Mouse (Mus musculus): Measurements from ENCODE around the gene Grm5. TPM values are rescaled to one million over a fixed set of nuclear protein-coding genes. Genes with fewer than 3 reads are reported as not detected.

Grm5 gene
- polyA plus RNA-seq, 1 experiment from 2014 or later, result 0.08 TPM

- Histone ChIP-seq H3K4me3 (replicated peaks) (no peak overlapping the region), H3K4me1 (no peaks in the 10 kb centered on the region), H3K27me3 (no peaks in the 10 kb centered on the region), H3K9ac (no peak overlapping the region), H3K27ac (replicated peaks) (no peak overlapping the region), H3K9me3 (replicated peaks) (no peaks in the 10 kb centered on the region), H3K4me2 (replicated peaks) (no peak overlapping the region), H3K36me3 (no peaks in the 10 kb centered on the region)
- no peak for ATAC-seq (ENCODE audit: insufficient number of reproducible peaks, low FRiP score, low TSS enrichment, low read depth)
- 48% methylated on average over 1 of the region's 1 CpGs for WGBS
Observed at GRCm38 (mm10) chr7:87716393-87716792, 132.4 kb downstream of the Grm5 start.

DNA sequence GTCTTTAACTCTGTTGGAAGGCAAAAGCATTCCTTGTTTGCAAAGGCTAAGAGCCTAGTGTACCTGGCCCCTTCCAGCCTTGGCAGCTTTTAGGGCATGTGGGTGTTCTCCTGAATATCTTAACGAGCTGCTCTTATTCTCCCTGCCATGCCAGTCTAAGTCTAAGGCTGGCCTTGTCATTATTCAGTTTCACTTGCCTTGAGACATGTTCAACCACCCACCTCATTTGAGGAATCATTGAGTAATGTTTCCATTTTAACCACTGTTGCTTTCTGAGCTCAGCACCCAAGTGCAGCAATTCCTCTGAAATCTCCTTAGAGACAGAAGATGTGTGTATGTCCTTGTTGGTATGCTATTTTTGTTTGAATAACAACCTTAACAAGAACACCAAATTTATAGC, 134.7 kb downstream of the Grm5 start:
- Histone ChIP-seq H3K9ac (no peak overlapping the region), H3K4me3 (replicated peaks) (no peak overlapping the region), H3K27me3 (no peaks in the 10 kb centered on the region), H3K36me3 (no peaks in the 10 kb centered on the region), H3K9me3 (replicated peaks) (no peaks in the 10 kb centered on the region), H3K4me1 (no peaks in the 10 kb centered on the region), H3K4me2 (replicated peaks) (no peak overlapping the region), H3K27ac (replicated peaks) (no peak overlapping the region)
- 67% methylated on average over 1 of the region's 1 CpGs for WGBS
- no peak for ATAC-seq (ENCODE audit: insufficient number of reproducible peaks, low FRiP score, low TSS enrichment, low read depth)

GRCm38 (mm10) chr7:87734511-87734910, 150.5 kb downstream of the Grm5 start:
- Histone ChIP-seq H3K4me2 (replicated peaks) (no peak overlapping the region), H3K4me3 (replicated peaks) (no peak overlapping the region), H3K9ac (no peak overlapping the region), H3K4me1 (no peaks in the 10 kb centered on the region), H3K27me3 (no peaks in the 10 kb centered on the region), H3K9me3 (replicated peaks) (no peaks in the 10 kb centered on the region), H3K36me3 (no peaks in the 10 kb centered on the region), H3K27ac (replicated peaks) (no peak overlapping the region)
- ATAC-seq (ENCODE audit: insufficient number of reproducible peaks, low FRiP score, low TSS enrichment, low read depth), result no peak

- no peak overlapping the region for H3K9ac ChIP-seq
- H3K9me3 ChIP-seq (replicated peaks), result no peaks in the 10 kb centered on the region
- H3K4me3 ChIP-seq (replicated peaks), result no peak overlapping the region
- H3K27ac ChIP-seq (replicated peaks), result no peak overlapping the region
- ATAC-seq (ENCODE audit: insufficient number of reproducible peaks, low FRiP score, low TSS enrichment, low read depth), result no peak
- H3K36me3 ChIP-seq, result no peaks in the 10 kb centered on the region
- no peak overlapping the region for H3K4me2 ChIP-seq (replicated peaks)
- no peaks in the 10 kb centered on the region for H3K27me3 ChIP-seq
- WGBS, result 70% methylated on average over 2 of the region's 2 CpGs
- H3K4me1 ChIP-seq, result no peaks in the 10 kb centered on the region
Observed at GRCm38 (mm10) chr7:87761945-87762344, 178.0 kb downstream of the Grm5 start.

DNA sequence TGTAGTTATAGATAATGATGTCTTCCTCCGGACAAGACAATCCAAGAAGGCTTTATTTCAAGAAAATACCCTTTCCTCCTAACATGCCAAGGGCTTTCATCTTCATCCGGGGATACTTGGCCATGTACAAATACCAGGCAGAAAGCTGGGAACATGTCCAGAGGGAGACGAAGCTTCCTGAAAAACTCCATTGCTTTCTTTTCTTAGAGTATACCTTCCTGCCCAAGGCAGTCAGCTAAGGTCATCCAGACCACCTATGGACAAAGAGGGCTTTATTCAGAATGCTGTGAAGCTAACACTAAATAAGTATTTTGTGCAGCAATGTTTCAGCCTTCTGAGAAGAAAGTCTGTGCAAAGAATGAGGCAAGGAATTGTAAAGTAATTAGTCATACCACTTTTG, 178.4 kb downstream of the Grm5 start:
- H3K9me3 ChIP-seq (replicated peaks), result no peaks in the 10 kb centered on the region
- H3K4me2 ChIP-seq (replicated peaks), result no peak overlapping the region
- ATAC-seq (ENCODE audit: insufficient number of reproducible peaks, low FRiP score, low TSS enrichment, low read depth), result no peak
- H3K4me3 ChIP-seq (replicated peaks), result no peak overlapping the region
- no peak overlapping the region for H3K27ac ChIP-seq (replicated peaks)
- 28% methylated on average over 3 of the region's 3 CpGs for WGBS
- H3K27me3 ChIP-seq, result no peaks in the 10 kb centered on the region
- H3K36me3 ChIP-seq, result no peaks in the 10 kb centered on the region
- no peak overlapping the region for H3K9ac ChIP-seq
- no peaks in the 10 kb centered on the region for H3K4me1 ChIP-seq

GRCm38 (mm10) chr7:87787560-87787959, 203.6 kb downstream of the Grm5 start:
- no peak for ATAC-seq (ENCODE audit: insufficient number of reproducible peaks, low FRiP score, low TSS enrichment, low read depth)
- Histone ChIP-seq H3K36me3 (no peaks in the 10 kb centered on the region), H3K27ac (replicated peaks) (no peak overlapping the region), H3K4me1 (no peaks in the 10 kb centered on the region), H3K9me3 (replicated peaks) (no peaks in the 10 kb centered on the region), H3K27me3 (no peaks in the 10 kb centered on the region), H3K9ac (no peak overlapping the region), H3K4me2 (replicated peaks) (no peak overlapping the region), H3K4me3 (replicated peaks) (no peak overlapping the region)
- 82% methylated on average over 1 of the region's 1 CpGs for WGBS

DNA sequence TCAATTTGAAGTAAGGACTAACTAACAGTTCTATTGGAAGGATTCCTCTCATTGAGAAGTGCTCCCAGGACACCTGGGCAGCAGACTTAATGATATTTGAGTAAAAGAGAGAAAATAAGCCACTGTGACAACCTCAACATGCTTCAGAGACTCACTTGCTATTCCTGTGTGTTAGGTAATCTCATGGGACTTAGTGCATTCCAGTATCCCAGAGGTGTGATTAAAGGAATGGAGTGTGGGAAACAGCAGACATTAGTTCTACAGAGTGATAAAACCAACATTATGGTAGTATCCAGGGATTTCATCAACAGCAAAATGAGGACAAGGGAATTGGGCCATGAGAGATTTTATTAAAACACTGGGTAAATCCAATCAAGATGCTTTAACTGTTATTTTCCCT, 205.0 kb downstream of the Grm5 start:
- no peak for ATAC-seq (ENCODE audit: insufficient number of reproducible peaks, low FRiP score, low TSS enrichment, low read depth)
- no peak overlapping the region for H3K9ac ChIP-seq
- no peak overlapping the region for H3K27ac ChIP-seq (replicated peaks)
- H3K9me3 ChIP-seq (replicated peaks), result no peaks in the 10 kb centered on the region
- no peaks in the 10 kb centered on the region for H3K27me3 ChIP-seq
- no peaks in the 10 kb centered on the region for H3K4me1 ChIP-seq
- H3K4me2 ChIP-seq (replicated peaks), result no peak overlapping the region
- H3K36me3 ChIP-seq, result no peaks in the 10 kb centered on the region
- H3K4me3 ChIP-seq (replicated peaks), result no peak overlapping the region

- no peaks in the 10 kb centered on the region for H3K27me3 ChIP-seq
- H3K36me3 ChIP-seq, result no peaks in the 10 kb centered on the region
- H3K4me1 ChIP-seq, result no peaks in the 10 kb centered on the region
- 74% methylated on average over 4 of the region's 4 CpGs for WGBS
- no peaks in the 10 kb centered on the region for H3K9me3 ChIP-seq (replicated peaks)
- no peak for ATAC-seq (ENCODE audit: insufficient number of reproducible peaks, low FRiP score, low TSS enrichment, low read depth)
- H3K4me3 ChIP-seq (replicated peaks), result no peak overlapping the region
- H3K27ac ChIP-seq (replicated peaks), result no peak overlapping the region
- no peak overlapping the region for H3K9ac ChIP-seq
- H3K4me2 ChIP-seq (replicated peaks), result no peak overlapping the region
Observed at GRCm38 (mm10) chr7:87793896-87794295, 209.9 kb downstream of the Grm5 start.

- Histone ChIP-seq H3K9me3 (replicated peaks) (no peaks in the 10 kb centered on the region), H3K9ac (no peak overlapping the region), H3K4me1 (no peaks in the 10 kb centered on the region), H3K27ac (replicated peaks) (no peak overlapping the region), H3K36me3 (no peaks in the 10 kb centered on the region), H3K27me3 (no peaks in the 10 kb centered on the region), H3K4me3 (replicated peaks) (no peak overlapping the region), H3K4me2 (replicated peaks) (no peak overlapping the region)
- no peak for ATAC-seq (ENCODE audit: insufficient number of reproducible peaks, low FRiP score, low TSS enrichment, low read depth)
- 61% methylated on average over 1 of the region's 1 CpGs for WGBS
Observed at GRCm38 (mm10) chr7:87824898-87825297, 240.9 kb downstream of the Grm5 start.

GRCm38 (mm10) chr7:87834669-87835068, 250.7 kb downstream of the Grm5 start:
- no peaks in the 10 kb centered on the region for H3K27me3 ChIP-seq
- H3K36me3 ChIP-seq, result no peaks in the 10 kb centered on the region
- no peaks in the 10 kb centered on the region for H3K4me1 ChIP-seq
- WGBS, result 73% methylated on average over 4 of the region's 4 CpGs
- H3K9ac ChIP-seq, result no peak overlapping the region
- H3K4me3 ChIP-seq (replicated peaks), result no peak overlapping the region
- no peaks in the 10 kb centered on the region for H3K9me3 ChIP-seq (replicated peaks)
- ATAC-seq (ENCODE audit: insufficient number of reproducible peaks, low FRiP score, low TSS enrichment, low read depth), result no peak
- no peak overlapping the region for H3K4me2 ChIP-seq (replicated peaks)
- no peak overlapping the region for H3K27ac ChIP-seq (replicated peaks)

DNA sequence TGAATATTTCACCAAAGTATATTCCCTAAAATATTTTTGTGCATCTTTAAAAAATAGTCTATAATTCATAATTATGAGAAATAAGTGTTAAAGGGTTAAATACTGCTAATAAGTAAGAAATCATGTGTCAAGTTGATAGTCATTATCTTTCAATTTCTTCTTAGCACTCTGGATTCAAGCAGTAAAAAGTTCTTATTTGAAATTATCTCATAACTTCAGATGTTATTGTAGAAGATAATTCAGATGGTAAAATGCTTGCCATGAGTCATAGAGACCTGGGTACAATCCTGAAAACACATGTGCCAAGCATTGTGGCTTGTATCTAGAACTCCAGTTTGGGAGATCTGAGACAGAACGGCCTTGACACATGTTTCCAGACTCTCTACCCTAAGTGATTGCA, 254.6 kb downstream of the Grm5 start:
- 69% methylated on average over 1 of the region's 1 CpGs for WGBS
- no peak overlapping the region for H3K4me3 ChIP-seq (replicated peaks)
- no peaks in the 10 kb centered on the region for H3K27me3 ChIP-seq
- no peak for ATAC-seq (ENCODE audit: insufficient number of reproducible peaks, low FRiP score, low TSS enrichment, low read depth)
- H3K9ac ChIP-seq, result no peak overlapping the region
- H3K4me1 ChIP-seq, result no peaks in the 10 kb centered on the region
- no peak overlapping the region for H3K4me2 ChIP-seq (replicated peaks)
- no peaks in the 10 kb centered on the region for H3K9me3 ChIP-seq (replicated peaks)
- no peaks in the 10 kb centered on the region for H3K36me3 ChIP-seq
- no peak overlapping the region for H3K27ac ChIP-seq (replicated peaks)

- ATAC-seq (ENCODE audit: insufficient number of reproducible peaks, low FRiP score, low TSS enrichment, low read depth), result no peak
- H3K4me3 ChIP-seq (replicated peaks), result no peak overlapping the region
- no peaks in the 10 kb centered on the region for H3K27me3 ChIP-seq
- no peaks in the 10 kb centered on the region for H3K4me1 ChIP-seq
- no peaks in the 10 kb centered on the region for H3K36me3 ChIP-seq
- no peak overlapping the region for H3K27ac ChIP-seq (replicated peaks)
- no peak overlapping the region for H3K4me2 ChIP-seq (replicated peaks)
- H3K9me3 ChIP-seq (replicated peaks), result no peaks in the 10 kb centered on the region
- no peak overlapping the region for H3K9ac ChIP-seq
Observed at GRCm38 (mm10) chr7:87843496-87843895, 259.5 kb downstream of the Grm5 start.

DNA sequence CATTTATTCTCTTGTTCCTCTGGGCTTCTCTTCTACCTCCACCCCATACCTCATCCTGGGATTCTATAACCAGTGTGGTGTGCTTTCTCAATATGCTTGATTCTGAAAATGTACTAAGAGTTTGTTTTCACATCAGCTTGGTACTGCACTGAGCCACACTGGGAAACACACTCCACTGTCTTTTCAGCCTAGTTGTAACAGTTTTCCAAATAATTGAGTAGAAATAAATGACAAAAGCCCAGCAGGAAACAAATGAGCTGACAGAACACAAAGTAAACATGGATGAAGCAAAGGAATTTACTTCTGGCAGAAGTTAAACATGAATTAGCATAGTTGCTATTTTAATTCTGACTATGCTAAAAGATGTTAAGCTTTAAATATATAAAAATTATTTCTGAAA, 262.1 kb downstream of the Grm5 start:
- Histone ChIP-seq H3K27ac (replicated peaks) (no peak overlapping the region), H3K9ac (no peak overlapping the region)
- ATAC-seq (ENCODE audit: insufficient number of reproducible peaks, low FRiP score, low TSS enrichment, low read depth), result no peak

More for the DNA sequence above, 262.1 kb downstream of the Grm5 start:
- Histone ChIP-seq H3K27me3 (no peaks in the 10 kb centered on the region), H3K36me3 (no peaks in the 10 kb centered on the region), H3K9me3 (replicated peaks) (no peaks in the 10 kb centered on the region), H3K4me3 (replicated peaks) (no peak overlapping the region), H3K4me1 (no peaks in the 10 kb centered on the region), H3K4me2 (replicated peaks) (no peak overlapping the region)
